Mouse (Mus musculus) heart, adult 18-20 months (tissue): ENCODE measurements around the gene Nrxn3. TPM values are rescaled to one million over a fixed set of nuclear protein-coding genes. Genes with fewer than 3 reads are reported as not detected.
A peak's percentile ranks its signal among the peaks of the same experiment; 100 is the strongest.

Source experiments
- DNase-seq, 2 experiments: peaks; one replicate each; pipeline ENCODE4 v3.0.0; 2021 to 2022; ENCODE audit warnings: mixed read lengths in 1 of 2
- total RNA-seq, 2 experiments: library from RNA; stranded (reverse); gene quantifications; 2 replicates each; pipeline ENCODE4 v1.2.3; 2021

Nrxn3 gene
- total RNA-seq, 2 experiments from 2014 or later, result 0.10 to 0.15 TPM

GRCm38 (mm10) chr12:89181157-89181561 is 458.5 kb downstream of the Nrxn3 start:
- no peak for DNase-seq

- DNase-seq, result no peak
These were observed 476.3 kb downstream of the Nrxn3 start for GRCm38 (mm10) chr12:89198764-89199525.

GRCm38 (mm10) chr12:89211608-89212007 is 488.9 kb downstream of the Nrxn3 start:
- DNase-seq, result no peak

- DNase-seq, result no peak
These were observed 517.1 kb downstream of the Nrxn3 start for GRCm38 (mm10) chr12:89239826-89240225.

GRCm38 (mm10) chr12:89241554-89241953 is 518.9 kb downstream of the Nrxn3 start:
- no peak for DNase-seq

- no peak for DNase-seq
These were observed 519.8 kb downstream of the Nrxn3 start for GRCm38 (mm10) chr12:89242476-89242875.

- DNase-seq, result no peak
These were observed 532.7 kb downstream of the Nrxn3 start for GRCm38 (mm10) chr12:89255275-89255892.

- no peak for DNase-seq
These were observed 536.2 kb downstream of the Nrxn3 start for GRCm38 (mm10) chr12:89258879-89259278.

- DNase-seq, result no peak
These were observed 537.4 kb downstream of the Nrxn3 start for GRCm38 (mm10) chr12:89260076-89260475.

- DNase-seq, result no peak
These were observed 539.6 kb downstream of the Nrxn3 start for GRCm38 (mm10) chr12:89262261-89262660.

GRCm38 (mm10) chr12:89282362-89283343 is 560.0 kb downstream of the Nrxn3 start:
- DNase-seq, result no peak

- DNase-seq, result no peak
These were observed 561.7 kb downstream of the Nrxn3 start for GRCm38 (mm10) chr12:89284412-89284811.

GRCm38 (mm10) chr12:89287037-89287436 is 564.4 kb downstream of the Nrxn3 start:
- DNase-seq, result peak; percentile 2 to 16

- no peak for DNase-seq
These were observed 567.1 kb downstream of the Nrxn3 start for GRCm38 (mm10) chr12:89289589-89290274.

- no peak for DNase-seq
These were observed 568.3 kb downstream of the Nrxn3 start for GRCm38 (mm10) chr12:89290736-89291574.

- peak; percentile 45 to 83 for DNase-seq
These were observed 579.3 kb downstream of the Nrxn3 start for GRCm38 (mm10) chr12:89302011-89302410.

- no peak for DNase-seq
These were observed 587.5 kb downstream of the Nrxn3 start for GRCm38 (mm10) chr12:89310200-89310599.

GRCm38 (mm10) chr12:89312586-89312985 is 589.9 kb downstream of the Nrxn3 start:
- DNase-seq, result peak in 1 of 2 experiments; percentile 16

GRCm38 (mm10) chr12:89325864-89326560 is 603.3 kb downstream of the Nrxn3 start:
- no peak for DNase-seq
